Mouse (Mus musculus) cerebellum, adult 9-10 months (tissue): ENCODE measurements around the gene Spint4.
A peak's percentile ranks its signal among the peaks of the same experiment; 100 is the strongest.

ENCODE experiments used
- DNase-seq: peaks from one replicate; pipeline ENCODE4 v3.0.0; 2022

Gene Spint4

GRCm38 (mm10) chr2:164734839-164735238 lies 36.5 kb downstream of the Spint4 start:
- DNase-seq = no peak

- no peak for DNase-seq
Observed at GRCm38 (mm10) chr2:164735446-164735845, 37.1 kb downstream of the Spint4 start.

GRCm38 (mm10) chr2:164737377-164738090 lies 39.2 kb downstream of the Spint4 start:
- DNase-seq = no peak

GRCm38 (mm10) chr2:164739876-164740275 lies 41.6 kb downstream of the Spint4 start:
- DNase-seq = no peak

GRCm38 (mm10) chr2:164744987-164745386 lies 46.7 kb downstream of the Spint4 start:
- no peak for DNase-seq

DNA sequence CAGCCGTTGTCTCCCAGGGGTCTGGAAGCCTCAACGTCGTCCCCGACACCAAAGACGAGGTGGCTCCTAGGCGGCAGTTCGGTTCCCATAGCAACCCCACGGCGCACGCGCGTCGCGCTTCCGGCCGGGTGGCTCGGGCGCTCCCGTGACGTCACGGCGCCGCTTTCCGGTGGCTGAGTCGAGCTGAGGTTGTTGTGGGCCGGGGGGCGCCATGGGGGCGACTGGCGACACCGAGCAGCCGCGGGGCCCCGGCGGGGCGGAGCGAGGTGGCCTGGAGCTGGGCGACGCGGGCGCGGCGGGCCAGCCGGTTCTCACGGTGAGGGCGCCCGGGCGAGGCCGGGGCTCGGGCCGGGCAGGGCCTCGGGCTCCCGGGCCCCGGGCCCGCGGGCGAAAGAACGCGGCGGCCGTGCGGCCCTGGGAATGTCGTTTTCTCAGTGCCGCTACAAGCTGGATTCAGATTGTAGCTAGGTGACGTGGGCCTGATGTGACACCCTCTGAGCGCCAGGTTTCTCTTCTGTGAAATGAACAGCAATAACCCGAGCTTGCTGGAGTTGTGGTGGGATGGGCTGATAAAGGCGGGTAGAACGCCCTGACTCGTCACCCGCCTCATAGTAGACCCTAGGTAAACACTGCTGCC lies 47.7 kb downstream of the Spint4 start, which contains the start of the genes Wfdc3 and Dnttip1:
Gene Wfdc3 (minus strand): TSS at position 89 of the 637 bp plus-strand sequence.
Gene Dnttip1 (plus strand): TSS at position 141 of the 637 bp plus-strand sequence.
- DNase-seq = peak; percentile 84

DNA sequence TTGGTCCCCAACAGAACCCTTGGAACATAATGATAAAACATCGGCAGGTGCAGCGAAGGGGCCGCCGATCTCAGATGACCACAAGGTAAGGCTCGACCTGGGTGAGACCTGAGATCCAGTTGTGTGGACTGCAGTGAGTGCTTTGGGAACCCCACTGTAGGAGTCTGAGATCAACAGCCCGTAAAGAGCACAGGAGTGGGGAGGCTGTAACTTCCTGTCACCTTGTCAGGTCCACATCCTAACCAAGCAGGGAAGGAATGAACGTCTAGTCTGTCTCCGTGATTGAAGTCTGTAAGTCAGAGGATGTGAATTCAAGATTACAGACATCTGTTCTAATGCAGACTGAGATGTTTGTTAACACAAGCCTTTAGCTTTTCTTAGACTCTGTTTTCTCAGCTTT lies 48.4 kb downstream of the Spint4 start:
- no peak for DNase-seq

DNA sequence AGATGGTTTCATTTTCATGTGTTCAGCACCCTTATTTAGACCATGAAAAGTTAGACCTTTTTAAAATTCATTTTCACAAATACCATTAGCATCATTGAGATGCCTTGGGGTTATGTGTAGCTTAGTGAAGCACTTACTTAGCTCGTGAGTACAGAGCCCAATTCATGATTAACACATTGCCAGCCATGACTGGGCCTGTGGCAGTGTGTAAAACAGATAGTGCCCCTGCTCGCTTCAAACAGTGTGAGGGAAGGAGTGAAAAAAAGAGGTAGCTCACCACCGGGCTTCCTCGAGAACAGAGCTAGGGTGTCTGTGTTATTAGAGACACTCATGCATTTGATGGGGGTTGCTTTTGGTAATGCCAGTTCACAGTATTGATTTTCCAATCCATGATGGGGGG lies 49.9 kb downstream of the Spint4 start:
- DNase-seq = peak; percentile 0

- DNase-seq = no peak
Observed at GRCm38 (mm10) chr2:164748991-164749390, 50.7 kb downstream of the Spint4 start.
